Mouse (Mus musculus): Measurements from ENCODE around the gene Cd55.
A peak's percentile ranks its signal among the peaks of the same experiment; 100 is the strongest.

Cd55 gene

GRCm38 (mm10) chr1:130464173-130464572 lies 1.6 kb upstream of the Cd55 start:
- TF ChIP-seq GATA4 (IDR thresholded peaks at IDR 0.05; ENCODE audit: insufficient replicate concordance, low read length), result no peak

GRCm38 (mm10) chr1:130462867-130463266 lies 323 bp upstream of the Cd55 start:
- no peak for TF ChIP-seq GATA4 (IDR thresholded peaks at IDR 0.05; ENCODE audit: insufficient replicate concordance, low read length)

- TF ChIP-seq GATA4 (IDR thresholded peaks at IDR 0.05; ENCODE audit: insufficient replicate concordance, low read length), result no peak
Observed at GRCm38 (mm10) chr1:130455111-130455510, 7.4 kb downstream of the Cd55 start.

GRCm38 (mm10) chr1:130430920-130431319 lies 31.6 kb downstream of the Cd55 start:
- TF ChIP-seq GATA4 (IDR thresholded peaks at IDR 0.05; ENCODE audit: insufficient replicate concordance, low read length), result no peak

- peak; percentile 86 for TF ChIP-seq GATA4 (IDR thresholded peaks at IDR 0.05; ENCODE audit: insufficient replicate concordance, low read length)
Observed at GRCm38 (mm10) chr1:130428667-130429066, 33.9 kb downstream of the Cd55 start.

- TF ChIP-seq GATA4 (IDR thresholded peaks at IDR 0.05; ENCODE audit: insufficient replicate concordance, low read length), result no peak
Observed at GRCm38 (mm10) chr1:130422664-130423111, 39.9 kb downstream of the Cd55 start, which contains the start of gene Cd55b. Gene Cd55b (minus strand): TSS chr1:130423009.

All from liver, adult (tissue).